10 mouse cellular contexts compared by ENCODE assay signal in the genomic region with DNA sequence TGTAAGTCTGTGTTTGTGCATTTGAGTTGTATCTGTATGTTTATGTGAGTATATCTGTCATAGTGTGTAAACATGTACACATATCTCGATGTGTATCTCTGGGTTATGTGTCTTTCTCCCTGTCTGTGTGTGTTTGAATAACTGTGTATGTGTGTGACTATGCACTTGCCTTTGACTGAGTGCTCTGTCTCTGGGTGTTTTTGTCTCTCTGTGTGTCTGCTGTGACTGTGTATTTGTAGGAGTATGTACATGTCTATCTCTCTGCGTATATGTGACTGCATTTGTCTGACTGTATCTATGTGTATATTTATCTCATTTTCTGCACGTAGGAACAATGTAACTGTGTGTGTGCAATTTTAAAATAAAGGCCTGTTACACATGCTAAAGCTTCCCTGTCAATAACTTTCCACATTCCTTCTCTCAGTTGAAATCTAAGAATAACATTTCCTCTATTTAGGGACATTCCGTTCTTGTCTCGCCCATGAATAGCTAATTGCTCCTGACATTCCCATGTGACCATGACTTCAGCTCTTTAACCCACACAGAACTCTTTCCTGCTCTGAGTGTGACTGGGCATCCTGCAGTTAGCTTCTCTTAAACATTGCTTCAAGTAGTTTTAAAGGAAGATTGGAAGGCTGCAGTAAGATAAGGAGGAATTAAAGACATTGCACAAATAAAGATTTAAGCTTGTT.
DNase-seq lines count a peak whose midpoint lies in the region; TF ChIP-seq lines count a peak whose summit lies in the region.
"Had no signal": no experiment of that assay in that cellular context is flagged by ENCODE, and none has a peak within 500 bp of the region (broad histone marks: within the 10 kb centered on the region; RNA-seq: fewer than 3 reads in every experiment).

No protein-coding gene starts in this region.

- no peak overlapping the region for H3ac ChIP-seq in myocyte (ENCODE audit: control insufficient read depth, insufficient read length)

- DNase-seq in embryo, embryonic 10 days (ENCODE audit: low spot score): peak; percentile 40
- DNase-seq in embryo, embryonic 9.5 days (ENCODE audit: extremely low spot score): no peak
- DNase-seq in lung, adult 18-20 months: peak; percentile 26 to 68
- no peak for DNase-seq in lung, postnatal 4 days
- peak; percentile 69 to 72 for DNase-seq in heart, postnatal 10 days
- no peak for DNase-seq in right cerebral cortex, postnatal 14 days
- DNase-seq in B cell, adult 2 months: no peak
- DNase-seq: cerebellum, postnatal 10 days; liver, embryonic 13.5 days had no signal

- intact Hi-C loops in heart, postnatal 10 days (cut with DNase I): loop anchor here (10.0 kb wide), 1 partner anchor 651 kb away; no protein-coding TSS in a partner anchor

- H3K79me2 ChIP-seq in myocyte (ENCODE audit: control insufficient read depth, insufficient read depth): no peaks in the 10 kb centered on the region

- no peaks in the 10 kb centered on the region for H3K36me3 ChIP-seq in myocyte (ENCODE audit: control insufficient read depth, insufficient read depth)
- H3K36me3 ChIP-seq: liver, embryonic 13.5 days had no signal

- TF ChIP-seq POLR2A in myocyte (IDR thresholded peaks at IDR 0.05; ENCODE audit: insufficient read length, low read depth): no peak

- no peaks in the 10 kb centered on the region for H3K27me3 ChIP-seq in myocyte (ENCODE audit: control insufficient read depth, insufficient read depth, insufficient read length)
- H3K27me3 ChIP-seq: liver, embryonic 13.5 days had no signal

- no peak overlapping the region for H3K4me3 ChIP-seq in myocyte
- H3K4me3 ChIP-seq: liver, embryonic 13.5 days had no signal

- H3K4me2 ChIP-seq in myocyte (ENCODE audit: low read depth): no peak overlapping the region
- H3K4me2 ChIP-seq: liver, embryonic 13.5 days had no signal

TF ChIP-seq in myocyte, 11 proteins besides CTCF, POLR2A, EP300 and RAD21:
- TF ChIP-seq MYOG (IDR thresholded peaks at IDR 0.05; ENCODE audit: control insufficient read depth in 1 of 3, insufficient read depth in 1 of 3, insufficient read length in 2 of 3, low read depth in 2 of 3): no peak
- TF ChIP-seq SRF (IDR thresholded peaks at IDR 0.05; ENCODE audit: control insufficient read depth, insufficient read length, low read depth): no peak
- no peak for TF ChIP-seq CEBPB (IDR thresholded peaks at IDR 0.05; ENCODE audit: insufficient read depth, poor library complexity, severe bottlenecking)
- TF ChIP-seq USF1 (IDR thresholded peaks at IDR 0.05; ENCODE audit: low read depth): peak; percentile 55
- no peak for TF ChIP-seq TCF3 (IDR thresholded peaks at IDR 0.05; ENCODE audit: insufficient read length, low read depth)
- TF ChIP-seq MYOD1 (IDR thresholded peaks at IDR 0.05; ENCODE audit: control insufficient read depth in 1 of 3, insufficient read length in 2 of 3, low read depth in 2 of 3): no peak
- no peak for TF ChIP-seq E2F4 (IDR thresholded peaks at IDR 0.05; ENCODE audit: insufficient read depth)
- no peak for TF ChIP-seq REST (IDR thresholded peaks at IDR 0.05; ENCODE audit: insufficient read depth, insufficient read length)
TF ChIP-seq in myocyte: peak in this region for 1.

Comparison
In these comparisons a context has a peak if more than half of its experiments do, and no peak if none do; other contexts are left out.
1. DNase-seq: peak in embryo, embryonic 10 days (single experiment), lung, adult 18-20 months (2 of 2) and heart, postnatal 10 days (2 of 2); none in embryo, embryonic 9.5 days (single experiment), lung, postnatal 4 days (0 of 2), right cerebral cortex, postnatal 14 days (single experiment) and B cell, adult 2 months (0 of 2).